Mouse (Mus musculus) MEL (cell line): ENCODE results near the gene Gm21985. TPM values are rescaled to one million over a fixed set of nuclear protein-coding genes. Genes with fewer than 3 reads are reported as not detected.

ENCODE experiments used
- DNase-seq: peaks from one replicate; pipeline ENCODE4 v3.0.0; 2011; ENCODE audit warnings: low read depth, low spot score
- H3K27ac ChIP-seq: 2 replicates; pipeline ENCODE4 v1.5.1; 2012; ENCODE audit warnings: low read depth, mild to moderate bottlenecking, control low read depth, low read length, moderate library complexity; ENCODE audit not compliant: control insufficient read depth
- H3K27me3 ChIP-seq, 2 experiments: fragments of 150-350 bp in 1 of 2; sonication (generic) in 1 of 2; 2 replicates each; pipeline ENCODE4 v1.6.1; 2012; ENCODE audit warnings: low read length in 2 of 2, mild to moderate bottlenecking in 2 of 2, improper control_type of control experiment in 1 of 2, moderate library complexity in 1 of 2; ENCODE audit not compliant: insufficient read depth in 2 of 2, control insufficient read depth in 1 of 2
- H3K36me3 ChIP-seq, 2 experiments: 2 replicates each; pipeline ENCODE4 v1.6.1; 2012 to 2014; ENCODE audit warnings: low read length in 2 of 2, improper control_type of control experiment in 1 of 2, inconsistent platforms in 1 of 2, mild to moderate bottlenecking in 1 of 2; ENCODE audit not compliant: insufficient read depth in 2 of 2, control insufficient read depth in 1 of 2
- H3K4me1 ChIP-seq, 2 experiments: fragments of 150-350 bp in 1 of 2; sonication (generic) in 1 of 2; 2 replicates each; pipeline ENCODE4 v1.6.1; 2012; ENCODE audit warnings: low read length in 2 of 2, improper control_type of control experiment in 1 of 2, mild to moderate bottlenecking in 1 of 2; ENCODE audit not compliant: insufficient read depth in 2 of 2, control insufficient read depth in 1 of 2
- H3K4me3 ChIP-seq, 2 experiments: fragments of 150-350 bp in 1 of 2; sonication (generic) in 1 of 2; 2 replicates each; pipeline ENCODE4 v1.5.1; 2012; ENCODE audit warnings: low read depth in 2 of 2, low read length in 2 of 2, mild to moderate bottlenecking in 2 of 2, moderate library complexity in 2 of 2, control low read depth in 1 of 2, improper control_type of control experiment in 1 of 2; ENCODE audit not compliant: control insufficient read depth in 1 of 2, insufficient read depth in 1 of 2
- H3K79me2 ChIP-seq: 2 replicates; pipeline ENCODE4 v1.6.1; 2012; ENCODE audit warnings: mild to moderate bottlenecking, low read length, moderate library complexity; ENCODE audit not compliant: control insufficient read depth, poor library complexity, insufficient read depth
- H3K9ac ChIP-seq: 2 replicates; pipeline ENCODE4 v1.6.1; 2012; ENCODE audit warnings: low read depth, mild to moderate bottlenecking, control low read depth, low read length, moderate library complexity; ENCODE audit not compliant: control insufficient read depth, poor library complexity, severe bottlenecking
- H3K9me3 ChIP-seq: fragments of 150-350 bp; sonication (generic); replicated peaks from 2 replicates; pipeline ENCODE4 v1.6.1; 2012; ENCODE audit warnings: mild to moderate bottlenecking, low read length, improper control_type of control experiment, moderate library complexity; ENCODE audit not compliant: insufficient read depth
- BHLHE40 ChIP-seq: IDR thresholded peaks from 2 replicates; pipeline ENCODE4 v1.6.1; 2012; ENCODE audit warnings: low read depth, mild to moderate bottlenecking, inconsistent platforms, low read length, improper control_type of control experiment, borderline replicate concordance
- CHD1 ChIP-seq: IDR thresholded peaks from 2 replicates; pipeline ENCODE4 v1.6.1; 2012; ENCODE audit warnings: low read depth, mild to moderate bottlenecking, inconsistent platforms, low read length, improper control_type of control experiment
- CHD2 ChIP-seq: IDR thresholded peaks from 2 replicates; pipeline ENCODE4 v1.6.1; 2011; ENCODE audit warnings: low read length, improper control_type of control experiment
- CTCF ChIP-seq, 3 experiments: IDR thresholded peaks in 2 of 3; conservative IDR thresholded peaks in 1 of 3; 2 replicates each; pipeline ENCODE4 v1.5.1; 2011 to 2012; ENCODE audit warnings: low read length in 3 of 3, low read depth in 2 of 3, mild to moderate bottlenecking in 2 of 3, improper control_type of control experiment in 1 of 3, inconsistent platforms in 1 of 3, mixed read lengths in 1 of 3, moderate library complexity in 1 of 3; ENCODE audit not compliant: control insufficient read depth in 1 of 3, insufficient read depth in 1 of 3, poor library complexity in 1 of 3, severe bottlenecking in 1 of 3
- E2F4 ChIP-seq: IDR thresholded peaks from 2 replicates; pipeline ENCODE4 v1.6.1; 2011; ENCODE audit warnings: low read depth, low read length, improper control_type of control experiment, borderline replicate concordance
- ELF1 ChIP-seq: IDR thresholded peaks from 2 replicates; pipeline ENCODE4 v1.6.1; 2014; ENCODE audit warnings: low read depth, mild to moderate bottlenecking, inconsistent platforms, low read length, improper control_type of control experiment, moderate library complexity
- EP300 ChIP-seq, 2 experiments: IDR thresholded peaks; 2 replicates each; pipeline ENCODE4 v1.6.1; 2011; ENCODE audit warnings: improper control_type of control experiment in 2 of 2, low read length in 2 of 2, low read depth in 1 of 2, mild to moderate bottlenecking in 1 of 2
- ETS1 ChIP-seq: IDR thresholded peaks from 2 replicates; pipeline ENCODE4 v1.6.1; 2012; ENCODE audit warnings: low read depth, mild to moderate bottlenecking, inconsistent platforms, low read length, improper control_type of control experiment, moderate library complexity
- GABPA ChIP-seq: IDR thresholded peaks from 2 replicates; pipeline ENCODE4 v1.6.1; 2012; ENCODE audit warnings: low read depth, mild to moderate bottlenecking, inconsistent platforms, low read length, improper control_type of control experiment, moderate library complexity
- GATA1 ChIP-seq: IDR thresholded peaks from 2 replicates; pipeline ENCODE4 v1.6.1; 2011; ENCODE audit warnings: low read depth, low read length, improper control_type of control experiment
- HCFC1 ChIP-seq: IDR thresholded peaks from 2 replicates; pipeline ENCODE4 v1.6.1; 2012; ENCODE audit warnings: low read depth, mild to moderate bottlenecking, inconsistent platforms, low read length, improper control_type of control experiment, moderate library complexity
- JUND ChIP-seq: IDR thresholded peaks from 2 replicates; pipeline ENCODE4 v1.6.1; 2011; ENCODE audit warnings: low read depth, mild to moderate bottlenecking, improper control_type of control experiment, low read length
- MAX ChIP-seq: IDR thresholded peaks from 2 replicates; pipeline ENCODE4 v1.6.1; 2011; ENCODE audit warnings: low read length, improper control_type of control experiment
- MAZ ChIP-seq: IDR thresholded peaks from 2 replicates; pipeline ENCODE4 v1.6.1; 2012; ENCODE audit warnings: low read depth, mild to moderate bottlenecking, inconsistent platforms, low read length, improper control_type of control experiment
- MEF2A ChIP-seq: IDR thresholded peaks from 2 replicates; pipeline ENCODE4 v1.6.1; 2014; ENCODE audit warnings: low read depth, mild to moderate bottlenecking, inconsistent platforms, low read length, improper control_type of control experiment; ENCODE audit not compliant: poor library complexity, insufficient replicate concordance, severe bottlenecking; ENCODE audit errors: extremely low read depth
- MXI1 ChIP-seq: IDR thresholded peaks from 2 replicates; pipeline ENCODE4 v1.6.1; 2011; ENCODE audit warnings: mild to moderate bottlenecking, low read depth, low read length, improper control_type of control experiment
- MYB ChIP-seq: IDR thresholded peaks from 2 replicates; pipeline ENCODE4 v1.6.1; 2011; ENCODE audit warnings: mild to moderate bottlenecking, low read depth, low read length, improper control_type of control experiment
- MYC ChIP-seq: IDR thresholded peaks from 2 replicates; pipeline ENCODE4 v1.6.1; 2011; ENCODE audit warnings: low read depth, mild to moderate bottlenecking, low read length, improper control_type of control experiment, moderate library complexity
- NELFE ChIP-seq: IDR thresholded peaks from 2 replicates; pipeline ENCODE4 v1.6.1; 2011; ENCODE audit warnings: low read depth, low read length, improper control_type of control experiment
- NRF1 ChIP-seq: IDR thresholded peaks from 2 replicates; pipeline ENCODE4 v1.6.1; 2014; ENCODE audit warnings: low read depth, mild to moderate bottlenecking, inconsistent platforms, low read length, improper control_type of control experiment, moderate library complexity; ENCODE audit not compliant: poor library complexity, insufficient read depth, severe bottlenecking
- POLR2A ChIP-seq, 2 experiments: IDR thresholded peaks; 2 replicates each; pipeline ENCODE4 v1.6.1; 2011 to 2012; ENCODE audit warnings: low read length in 2 of 2, mild to moderate bottlenecking in 2 of 2, control low read depth in 1 of 2, improper control_type of control experiment in 1 of 2, low read depth in 1 of 2, moderate library complexity in 1 of 2; ENCODE audit not compliant: control insufficient read depth in 1 of 2, insufficient read depth in 1 of 2, poor library complexity in 1 of 2
- POLR2AphosphoS2 ChIP-seq: IDR thresholded peaks from 2 replicates; pipeline ENCODE4 v1.6.1; 2011; ENCODE audit warnings: low read length, improper control_type of control experiment
- POLR2AphosphoS5 ChIP-seq: IDR thresholded peaks from 2 replicates; pipeline ENCODE4 v1.6.1; 2012; ENCODE audit warnings: low read depth, borderline replicate concordance, mild to moderate bottlenecking, inconsistent platforms, low read length, moderate library complexity, mixed read lengths
- RAD21 ChIP-seq: IDR thresholded peaks from 2 replicates; pipeline ENCODE4 v1.6.1; 2011; ENCODE audit warnings: mild to moderate bottlenecking, low read depth, low read length, improper control_type of control experiment
- RCOR1 ChIP-seq: IDR thresholded peaks from 2 replicates; pipeline ENCODE4 v1.6.1; 2012; ENCODE audit warnings: low read depth, mild to moderate bottlenecking, inconsistent platforms, low read length, improper control_type of control experiment
- SIN3A ChIP-seq: IDR thresholded peaks from 2 replicates; pipeline ENCODE4 v1.6.1; 2012; ENCODE audit warnings: low read length, improper control_type of control experiment, inconsistent platforms
- SMC3 ChIP-seq: IDR thresholded peaks from 2 replicates; pipeline ENCODE4 v1.6.1; 2011; ENCODE audit warnings: low read depth, low read length, improper control_type of control experiment
- TAL1 ChIP-seq: IDR thresholded peaks from 2 replicates; pipeline ENCODE4 v1.6.1; 2012; ENCODE audit warnings: mild to moderate bottlenecking, inconsistent platforms, low read length, moderate library complexity, mixed read lengths
- TBP ChIP-seq: IDR thresholded peaks from 2 replicates; pipeline ENCODE4 v1.8.0; 2011; ENCODE audit warnings: low read depth, low read length, improper control_type of control experiment
- TCF12 ChIP-seq: IDR thresholded peaks from 2 replicates; pipeline ENCODE4 v1.6.1; 2014; ENCODE audit warnings: low read depth, mild to moderate bottlenecking, inconsistent platforms, low read length, improper control_type of control experiment, moderate library complexity
- UBTF ChIP-seq: IDR thresholded peaks from 2 replicates; pipeline ENCODE4 v1.6.1; 2012; ENCODE audit warnings: low read depth, mild to moderate bottlenecking, inconsistent platforms, low read length, improper control_type of control experiment, moderate library complexity, borderline replicate concordance; ENCODE audit not compliant: insufficient read depth
- USF1 ChIP-seq: IDR thresholded peaks from 2 replicates; pipeline ENCODE4 v1.6.1; 2014; ENCODE audit warnings: low read depth, mild to moderate bottlenecking, inconsistent platforms, low read length, improper control_type of control experiment, moderate library complexity
- USF2 ChIP-seq, 2 experiments: IDR thresholded peaks; 2 replicates each; pipeline ENCODE4 v1.6.1; 2011 to 2012; ENCODE audit warnings: improper control_type of control experiment in 2 of 2, low read length in 2 of 2, borderline replicate concordance in 1 of 2, inconsistent platforms in 1 of 2, low read depth in 1 of 2, mild to moderate bottlenecking in 1 of 2; ENCODE audit not compliant: insufficient read depth in 1 of 2
- ZC3H11A ChIP-seq: IDR thresholded peaks from 2 replicates; pipeline ENCODE4 v1.6.1; 2012; ENCODE audit warnings: low read depth, mild to moderate bottlenecking, inconsistent platforms, low read length, improper control_type of control experiment
- ZKSCAN1 ChIP-seq: IDR thresholded peaks from 2 replicates; pipeline ENCODE4 v1.6.1; 2012; ENCODE audit warnings: low read depth, mild to moderate bottlenecking, inconsistent platforms, low read length, improper control_type of control experiment, moderate library complexity
- ZMIZ1 ChIP-seq: IDR thresholded peaks from 2 replicates; pipeline ENCODE4 v1.6.1; 2012; ENCODE audit warnings: low read depth, mild to moderate bottlenecking, inconsistent platforms, low read length, improper control_type of control experiment, moderate library complexity
- ZNF384 ChIP-seq: IDR thresholded peaks from 2 replicates; pipeline ENCODE4 v1.6.1; 2012; ENCODE audit warnings: low read depth, mild to moderate bottlenecking, inconsistent platforms, low read length, improper control_type of control experiment
- polyA plus RNA-seq, 2 experiments: library from polyadenylated mRNA; stranded (reverse) in 1 of 2; unstranded in 1 of 2; fragments of >175 nt in 1 of 2; fragments of >200 nt in 1 of 2; gene quantifications; 2 replicates each; pipeline versions ENCODE4 v1.2.1 to v1.2.4; 2012; ENCODE audit warnings: low replicate concordance in 2 of 2, low read depth in 1 of 2; ENCODE audit not compliant: insufficient read length in 2 of 2, insufficient read depth in 1 of 2, missing spikeins in 1 of 2
- total RNA-seq: library from RNA; depleted of rRNA; stranded (reverse); fragments of 300-350 nt; gene quantifications from 2 replicates; pipeline ENCODE4 v1.2.3, GENCODE M21; 2012

The Gm21985 gene
- total and polyA plus RNA-seq, 3 experiments = 0.04 TPM; not detected in 2

DNA sequence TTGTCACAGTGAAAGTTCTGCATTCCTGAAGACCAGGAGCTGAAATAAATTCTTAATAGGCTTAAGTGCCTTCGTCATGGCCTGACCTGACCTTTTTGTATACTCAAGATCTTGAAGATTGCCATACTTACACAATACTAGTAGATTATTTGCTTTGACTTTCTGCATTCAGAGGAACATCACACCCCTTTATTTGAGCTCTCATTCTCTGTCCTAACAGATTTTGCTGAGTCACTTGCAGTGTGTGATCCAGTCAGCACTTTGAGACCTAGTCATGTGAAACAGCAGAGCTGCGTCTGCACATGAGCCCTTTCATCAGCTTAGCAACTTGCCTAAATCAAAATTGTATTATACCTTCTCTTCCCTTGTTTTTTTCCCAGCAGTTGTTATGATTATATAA lies 167.2 kb downstream of the Gm21985 start:
- Histone ChIP-seq H3K27me3 (no peaks in the 10 kb centered on the region), H3K9me3 (no peaks in the 10 kb centered on the region), H3K4me1 (peaks cover 12 to 24% of the 10 kb centered on the region in 2 experiments), H3K36me3 (peaks cover 0 to 27% of the 10 kb centered on the region in 2 experiments; a peak in 2 of 4 replicates), H3K4me3 (peak overlapping the region in 1 of 2 experiments; percentile 12; a peak in 2 of 4 replicates), H3K9ac (no peak overlapping the region), H3K27ac (peak overlapping the region; percentile 2; the same call in 1 of the 2 replicates), H3K79me2 (no peaks in the 10 kb centered on the region)
- peak; percentile 89 for DNase-seq
- TF ChIP-seq POLR2A (IDR thresholded peaks at IDR 0.05; ENCODE audit: control insufficient read depth in 1 of 2, insufficient read depth in 1 of 2, low read depth in 1 of 2, low read length in 2 of 2, poor library complexity in 1 of 2) (peak in 1 of 2 experiments; percentile 41; a peak in 1 of 4 replicates), SIN3A (peak; percentile 73), SMC3 (no peak), RAD21 (no peak), EP300 (IDR thresholded peaks at IDR 0.05; ENCODE audit: low read depth in 1 of 2, low read length in 2 of 2) (peak in 1 of 2 experiments; percentile 40; a peak in 2 of 4 replicates), MAZ (no peak), GATA1 (no peak), MYC (peak; percentile 68; the same call in 1 of the 2 replicates), TAL1 (no peak), NELFE (no peak), RCOR1 (no peak), ELF1 (no peak), CTCF (IDR thresholded peaks at IDR 0.05 in 2 of 3, conservative IDR thresholded peaks at IDR 0.05 in 1 of 3; ENCODE audit: control insufficient read depth in 1 of 3, insufficient read depth in 1 of 3, low read depth in 2 of 3, low read length in 3 of 3, poor library complexity in 1 of 3, severe bottlenecking in 1 of 3) (no peak), MYB (no peak), MXI1 (peak; percentile 93), TBP (peak; percentile 41; the same call in 1 of the 2 replicates), BHLHE40 (peak; percentile 47; the same call in 1 of the 2 replicates), TCF12 (no peak), NRF1 (0 out of 2 replicates have a peak, but pooled peaks have one; percentile 10), CHD1 (no peak), GABPA (peak; percentile 95), POLR2AphosphoS5 (no peak), POLR2AphosphoS2 (no peak), UBTF (no peak), JUND (no peak), ZC3H11A (no peak), ETS1 (peak; percentile 82), MAX (peak; percentile 52; the same call in 1 of the 2 replicates), E2F4 (no peak), MEF2A (no peak), ZMIZ1 (no peak), CHD2 (no peak), USF1 (peak; percentile 75), ZNF384 (no peak), HCFC1 (peak; percentile 40; the same call in 1 of the 2 replicates), USF2 (IDR thresholded peaks at IDR 0.05; ENCODE audit: borderline replicate concordance in 1 of 2, insufficient read depth in 1 of 2, low read depth in 1 of 2, low read length in 2 of 2) (no peak), ZKSCAN1 (no peak)
